Mouse (Mus musculus) CH12.LX (cell line): ENCODE data around the gene F2rl1.

Experiments used
- CTCF ChIP-seq, 2 experiments: IDR thresholded peaks in 1 of 2; conservative IDR thresholded peaks in 1 of 2; 2 replicates each; pipeline ENCODE4 v1.5.1; 2011 to 2012; ENCODE audit warnings: low read depth in 2 of 2, low read length in 2 of 2, improper control_type of control experiment in 1 of 2, inconsistent platforms in 1 of 2, mild to moderate bottlenecking in 1 of 2, moderate library complexity in 1 of 2
- ETS1 ChIP-seq: conservative IDR thresholded peaks from 2 replicates; pipeline ENCODE4 v1.6.1; 2012; ENCODE audit warnings: low read depth, mild to moderate bottlenecking, inconsistent platforms, low read length, improper control_type of control experiment, moderate library complexity
- MAFK ChIP-seq: IDR thresholded peaks from 2 replicates; pipeline ENCODE4 v1.6.1; 2011; ENCODE audit warnings: low read length, improper control_type of control experiment; ENCODE audit not compliant: insufficient replicate concordance
- MAX ChIP-seq: IDR thresholded peaks from 2 replicates; pipeline ENCODE4 v1.6.1; 2011; ENCODE audit warnings: low read length, improper control_type of control experiment
- MYC ChIP-seq: IDR thresholded peaks from 2 replicates; pipeline ENCODE4 v1.6.1; 2011; ENCODE audit warnings: low read depth, mild to moderate bottlenecking, improper control_type of control experiment, low read length
- NELFE ChIP-seq: IDR thresholded peaks from 2 replicates; pipeline ENCODE4 v1.6.1; 2011; ENCODE audit warnings: low read depth, low read length, improper control_type of control experiment
- POLR2A ChIP-seq: IDR thresholded peaks from 2 replicates; pipeline ENCODE4 v1.6.1; 2011; ENCODE audit warnings: low read depth, mild to moderate bottlenecking, improper control_type of control experiment, low read length
- RAD21 ChIP-seq: IDR thresholded peaks from 2 replicates; pipeline ENCODE4 v1.6.1; 2011; ENCODE audit warnings: low read depth, mild to moderate bottlenecking, low read length, improper control_type of control experiment, moderate library complexity
- USF1 ChIP-seq: IDR thresholded peaks from 2 replicates; pipeline ENCODE4 v1.6.1; 2014; ENCODE audit warnings: low read depth, mild to moderate bottlenecking, inconsistent platforms, low read length, improper control_type of control experiment
- ZNF384 ChIP-seq: IDR thresholded peaks from 2 replicates; pipeline ENCODE4 v1.6.1; 2012; ENCODE audit warnings: low read depth, low read length, improper control_type of control experiment, inconsistent platforms

GRCm38 (mm10) chr13:95475124-95475523, 49.9 kb downstream of the F2rl1 start:
- TF ChIP-seq MAFK, result no peak
- no peak for TF ChIP-seq RAD21
- no peak for TF ChIP-seq CTCF (conservative IDR thresholded peaks at IDR 0.05 in 1 of 2, IDR thresholded peaks at IDR 0.05 in 1 of 2; ENCODE audit: low read depth in 2 of 2, low read length in 2 of 2)
- no peak for TF ChIP-seq POLR2A
- TF ChIP-seq ZNF384, result no peak
- TF ChIP-seq MYC, result no peak
- TF ChIP-seq ETS1, result no peak
- no peak for TF ChIP-seq MAX
- TF ChIP-seq NELFE, result no peak
- no peak for TF ChIP-seq USF1
